8 mouse cellular contexts compared by ENCODE assay signal in genomic region chr2:136670539-136671271, GRCm38 (mm10). TPM values are rescaled to one million over a fixed set of nuclear protein-coding genes. Genes with fewer than 3 reads are reported as not detected.
DNase-seq lines count a peak whose midpoint lies in the region; ATAC-seq lines count a peak whose summit lies in the region.

No protein-coding gene starts in this region.

- H3K27me3 ChIP-seq in hindbrain, embryonic 11.5 days (ENCODE audit: control insufficient read depth, insufficient read depth, low read length), result no peaks in the 10 kb centered on the region
- H3K27me3 ChIP-seq in midbrain, embryonic 14.5 days (ENCODE audit: control insufficient read depth, insufficient read depth, low read length), result no peaks in the 10 kb centered on the region

- no peaks in the 10 kb centered on the region for H3K36me3 ChIP-seq in hindbrain, embryonic 11.5 days (ENCODE audit: control insufficient read depth, insufficient read depth, low read length)
- H3K36me3 ChIP-seq in midbrain, embryonic 14.5 days (ENCODE audit: control insufficient read depth, insufficient read depth, low read length), result no peaks in the 10 kb centered on the region

- no peaks in the 10 kb centered on the region for H3K4me1 ChIP-seq in hindbrain, embryonic 11.5 days (replicated peaks; ENCODE audit: control insufficient read depth, insufficient read depth, low read length)
- H3K4me1 ChIP-seq in midbrain, embryonic 14.5 days (ENCODE audit: control insufficient read depth, insufficient read depth, low read length), result no peaks in the 10 kb centered on the region

- H3K9ac ChIP-seq in hindbrain, embryonic 11.5 days (ENCODE audit: low read depth, low read length), result no peak overlapping the region
- H3K9ac ChIP-seq in midbrain, embryonic 14.5 days (replicated peaks; ENCODE audit: low read length), result 0 out of 2 replicates have a peak overlapping the region, but pooled peaks have one; percentile 7

- no peak overlapping the region for H3K27ac ChIP-seq in hindbrain, embryonic 11.5 days (ENCODE audit: low read depth, low read length)
- peak overlapping the region; percentile 49 for H3K27ac ChIP-seq in midbrain, embryonic 14.5 days (replicated peaks; ENCODE audit: low read depth, low read length)

- H3K9me3 ChIP-seq in hindbrain, embryonic 11.5 days (ENCODE audit: control insufficient read depth, low read length), result no peaks in the 10 kb centered on the region
- H3K9me3 ChIP-seq in midbrain, embryonic 14.5 days (ENCODE audit: control insufficient read depth, low read length), result no peaks in the 10 kb centered on the region

- no peak overlapping the region for H3K4me2 ChIP-seq in hindbrain, embryonic 11.5 days (replicated peaks; ENCODE audit: low read depth, low read length)
- H3K4me2 ChIP-seq in midbrain, embryonic 14.5 days (ENCODE audit: low read length), result peak overlapping the region; percentile 16; the same call in 1 of the 2 replicates

- 48% methylated on average over 9 of the region's 9 CpGs for WGBS in hindbrain, embryonic 11.5 days
- WGBS in midbrain, embryonic 14.5 days, result 44% methylated on average over 9 of the region's 9 CpGs

- DNase-seq in gastrocnemius, postnatal 25 days, result peak; percentile 26
- no peak for DNase-seq in gastrocnemius, postnatal 36 days
- DNase-seq in cerebellum, adult 9-11 months, result peak; percentile 91
- peak; percentile 27 for DNase-seq in hindbrain, embryonic 11.5 days (ENCODE audit: low spot score)
- DNase-seq in midbrain, embryonic 14.5 days, result peak; percentile 79
- no peak for DNase-seq in thymus, postnatal 14 days
- DNase-seq in spleen, adult 12 weeks (ENCODE audit: low spot score), result no peak
- DNase-seq in thymus, adult 18-20 months, result no peak

- intact Hi-C loops in gastrocnemius, postnatal 36 days (cut with DNase I), result no loop called here

- H3K4me3 ChIP-seq in hindbrain, embryonic 11.5 days (ENCODE audit: low read depth, low read length), result no peak overlapping the region
- H3K4me3 ChIP-seq in midbrain, embryonic 14.5 days (replicated peaks; ENCODE audit: low read depth, low read length), result no peak overlapping the region

- no peak for ATAC-seq in hindbrain, embryonic 11.5 days (ENCODE audit: low FRiP score)
- ATAC-seq in midbrain, embryonic 14.5 days (ENCODE audit: low FRiP score, low TSS enrichment), result peak; percentile 43; the same call in 1 of the 2 replicates

RNA-seq across cellular contexts. Expression of gene Snap25, which starts 42.5 kb away (rescaled TPM):
- under 1 TPM in 1 of 2 experiments, not detected in 1; 0.16 TPM for total RNA-seq in gastrocnemius, postnatal 25 days (2021)
- not detected for total RNA-seq in gastrocnemius, postnatal 36 days (2021)
- 56.7 and 66.8 TPM in 2 replicates for polyA plus RNA-seq in hindbrain, embryonic 11.5 days (2014; fragmentation: Nextera tagmentation; extraction: Ambion mirVana)
- 125 and 138 TPM in 2 replicates for polyA plus RNA-seq in midbrain, embryonic 14.5 days (2014; fragmentation: Nextera tagmentation; extraction: Ambion mirVana)

Comparison
In these comparisons a context has a peak if more than half of its experiments do, and no peak if none do; other contexts are left out.
1. DNase-seq: peak in gastrocnemius, postnatal 25 days (single experiment), cerebellum, adult 9-11 months (single experiment), hindbrain, embryonic 11.5 days (single experiment) and midbrain, embryonic 14.5 days (single experiment); none in gastrocnemius, postnatal 36 days (0 of 2), thymus, postnatal 14 days (single experiment), spleen, adult 12 weeks (single experiment) and thymus, adult 18-20 months (0 of 2).